Mouse (Mus musculus) kidney, adult 2 months (tissue): ENCODE results near the gene Stap2.

Source experiments
- CTCF ChIP-seq: fragments of 200-500 bp; conservative IDR thresholded peaks from 2 replicates; pipeline ENCODE4 v1.5.1; 2011; ENCODE audit warnings: low read depth, mild to moderate bottlenecking, control low read depth, low read length, moderate library complexity, mixed read lengths; ENCODE audit not compliant: insufficient read depth, insufficient read length
- POLR2A ChIP-seq: fragments of 200-500 bp; IDR thresholded peaks from one replicate; pipeline ENCODE4 v1.6.1; 2011; ENCODE audit warnings: low read depth, low read length, control low read depth

DNA sequence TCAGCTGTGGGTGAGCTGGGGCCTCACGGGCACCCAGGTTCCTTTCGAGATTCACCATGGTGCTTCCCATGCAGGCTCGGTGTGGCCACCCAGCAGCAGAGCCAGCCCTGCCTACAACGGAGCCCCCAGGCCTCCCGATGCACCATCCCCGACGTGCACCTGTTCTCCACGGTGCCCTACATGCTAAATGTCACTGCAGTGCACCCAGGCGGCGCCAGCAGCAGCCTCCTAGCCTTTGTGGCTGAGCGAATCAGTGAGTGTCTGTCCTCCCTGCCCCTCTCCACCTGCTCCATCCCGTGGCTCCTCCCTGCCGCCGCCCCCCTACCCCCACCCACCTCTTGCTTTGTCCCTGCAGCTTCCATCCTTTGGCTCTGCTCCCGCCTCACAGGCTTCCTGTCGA, 51.2 kb downstream of the Stap2 start:
- no peak for TF ChIP-seq POLR2A
- no peak for TF ChIP-seq CTCF
